Mouse (Mus musculus) forelimb bud, embryonic 11.5 days (tissue): ENCODE measurements at regions not wholly inside any gene's neighbourhood (a gene's known extent, or its start where the extent isn't known, plus 50 kb on each side); places are given as distances from the start of the nearest gene placed in this dataset.
A peak's percentile ranks its signal among the peaks of the same experiment; 100 is the strongest.
"Not testable (repeated sequence)": the region's sequence is repeated elsewhere in the genome, so short reads cannot be mapped to it uniquely, and the experiment has no call there.

Experiments
- DNase-seq: peaks from one replicate; pipeline ENCODE4 v3.0.0-alpha.2; 2012; ENCODE audit warnings: low read depth, low spot score

- DNase-seq = no peak
Observed at GRCm38 (mm10) chr13:4935940-4936339, 327.0 kb upstream of the Akr1e1 start.

GRCm38 (mm10) chr13:4939849-4940248 lies 330.9 kb upstream of the Akr1e1 start:
- DNase-seq = no peak

GRCm38 (mm10) chr13:4942490-4942889 lies 333.5 kb upstream of the Akr1e1 start:
- DNase-seq = not testable (repeated sequence)

- no peak for DNase-seq
Observed at GRCm38 (mm10) chr13:4943046-4943445, 334.1 kb upstream of the Akr1e1 start.

GRCm38 (mm10) chr13:4955384-4955783 lies 346.4 kb upstream of the Akr1e1 start:
- no peak for DNase-seq

- no peak for DNase-seq
Observed at GRCm38 (mm10) chr13:4964824-4965223, 355.9 kb upstream of the Akr1e1 start.

GRCm38 (mm10) chr13:4970081-4970892 lies 361.3 kb upstream of the Akr1e1 start:
- no peak for DNase-seq

- peak; percentile 70 for DNase-seq
Observed at GRCm38 (mm10) chr13:4971472-4972067, 362.6 kb upstream of the Akr1e1 start.

GRCm38 (mm10) chr13:4992876-4993275 lies 383.9 kb upstream of the Akr1e1 start:
- no peak for DNase-seq

GRCm38 (mm10) chr13:5008296-5008695 lies 399.3 kb upstream of the Akr1e1 start:
- no peak for DNase-seq

- DNase-seq = no peak
Observed at GRCm38 (mm10) chr13:5022439-5022838, 413.5 kb upstream of the Akr1e1 start.

GRCm38 (mm10) chr13:5059859-5060258 lies 450.9 kb upstream of the Akr1e1 start:
- no peak for DNase-seq

GRCm38 (mm10) chr13:5060462-5060861 lies 451.5 kb upstream of the Akr1e1 start:
- no peak for DNase-seq

- no peak for DNase-seq
Observed at GRCm38 (mm10) chr13:5107454-5107853, 498.5 kb upstream of the Akr1e1 start.

GRCm38 (mm10) chr13:5154911-5155310 lies 545.9 kb upstream of the Akr1e1 start:
- DNase-seq = no peak

- no peak for DNase-seq
Observed at GRCm38 (mm10) chr13:5159765-5160684, 551.1 kb upstream of the Akr1e1 start.

GRCm38 (mm10) chr13:5166716-5167115 lies 557.7 kb upstream of the Akr1e1 start:
- DNase-seq = no peak

- DNase-seq = no peak
Observed at GRCm38 (mm10) chr13:5178996-5179395, 570.0 kb upstream of the Akr1e1 start.

GRCm38 (mm10) chr13:5179552-5179951 lies 570.6 kb upstream of the Akr1e1 start:
- no peak for DNase-seq

GRCm38 (mm10) chr13:5185237-5185800 lies 576.3 kb upstream of the Akr1e1 start:
- not testable (repeated sequence) for DNase-seq

GRCm38 (mm10) chr13:5202736-5203135 lies 593.8 kb upstream of the Akr1e1 start:
- DNase-seq = peak; percentile 78

- DNase-seq = no peak
Observed at GRCm38 (mm10) chr13:5204143-5204542, 595.2 kb upstream of the Akr1e1 start.
